Mouse (Mus musculus): ENCODE measurements around the gene Ccdc142. TPM values are rescaled to one million over a fixed set of nuclear protein-coding genes. Genes with fewer than 3 reads are reported as not detected.
A peak's percentile ranks its signal among the peaks of the same experiment; 100 is the strongest.

The Ccdc142 gene
- polyA plus RNA-seq, 2 experiments = 0.23 to 1.1 TPM

DNA sequence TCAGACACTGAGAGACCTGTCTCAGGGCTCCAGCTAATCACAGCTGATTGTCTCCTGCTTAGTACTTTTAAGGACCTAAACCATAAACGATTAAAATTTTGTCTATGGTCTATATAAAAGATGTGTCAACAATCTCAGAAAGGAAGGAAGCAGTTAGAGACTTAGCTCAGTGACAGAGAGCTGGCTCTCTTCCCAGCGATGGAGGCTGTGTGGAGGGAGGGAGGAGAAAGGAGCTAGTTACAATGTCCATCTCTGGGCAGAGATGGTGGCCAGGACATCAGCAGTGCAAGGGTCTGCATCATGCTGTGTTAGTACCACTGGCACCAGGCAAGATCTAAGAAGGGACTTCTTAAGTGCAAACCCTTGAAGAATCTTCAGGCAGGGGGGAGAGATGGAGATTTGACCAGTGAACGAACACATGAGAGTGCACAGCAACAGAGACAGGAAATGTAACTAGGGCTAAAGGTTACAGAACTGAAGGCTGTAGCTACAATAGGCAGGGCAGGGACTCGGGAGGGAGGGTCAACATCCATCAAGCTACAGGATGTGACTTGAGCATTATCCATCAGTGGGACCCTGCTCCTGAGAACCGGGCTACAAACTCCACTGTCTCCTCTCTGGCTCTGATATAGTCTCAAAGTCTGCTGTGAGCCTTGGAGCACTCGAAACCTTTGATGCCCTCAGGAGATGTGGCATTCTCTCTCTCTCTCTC is 8.8 kb upstream of the Ccdc142 start:
- H3K27me3 ChIP-seq (ENCODE audit: control insufficient read depth, insufficient read depth, low read length) = peaks cover 24% of the 10 kb centered on the region
- TF ChIP-seq CTCF (IDR thresholded peaks at IDR 0.05; ENCODE audit: low read depth) = no peak
- no peak for TF ChIP-seq EP300 (IDR thresholded peaks at IDR 0.05; ENCODE audit: low read depth)
- no peak for DNase-seq (ENCODE audit: low read depth in 3 of 3, low spot score in 3 of 3)
- no peak overlapping the region for H3K4me3 ChIP-seq (ENCODE audit: insufficient read depth in 1 of 2, low read depth in 2 of 2, low read length in 2 of 2)
- H3K27ac ChIP-seq = no peak overlapping the region
- no peaks in the 10 kb centered on the region for H3K36me3 ChIP-seq (replicated peaks; ENCODE audit: control insufficient read depth, insufficient read depth, low read depth)
- WGBS (ENCODE audit: insufficient replicate concordance) = 13% methylated on average over 6 of the region's 6 CpGs
- H3K4me1 ChIP-seq (replicated peaks; ENCODE audit: control insufficient read depth in 2 of 2, insufficient read depth in 2 of 2, low read length in 1 of 2) = no peaks in the 10 kb centered on the region; a peak in 1 of 4 replicates
- no peak overlapping the region for H3K9ac ChIP-seq (replicated peaks)
- no peaks in the 10 kb centered on the region; the same call in 1 of the 2 replicates for H3K9me3 ChIP-seq (ENCODE audit: control insufficient read depth, low read length)
- ATAC-seq (ENCODE audit: insufficient read depth) = no peak
- no peak overlapping the region for H3K4me2 ChIP-seq (ENCODE audit: low read depth)

DNA sequence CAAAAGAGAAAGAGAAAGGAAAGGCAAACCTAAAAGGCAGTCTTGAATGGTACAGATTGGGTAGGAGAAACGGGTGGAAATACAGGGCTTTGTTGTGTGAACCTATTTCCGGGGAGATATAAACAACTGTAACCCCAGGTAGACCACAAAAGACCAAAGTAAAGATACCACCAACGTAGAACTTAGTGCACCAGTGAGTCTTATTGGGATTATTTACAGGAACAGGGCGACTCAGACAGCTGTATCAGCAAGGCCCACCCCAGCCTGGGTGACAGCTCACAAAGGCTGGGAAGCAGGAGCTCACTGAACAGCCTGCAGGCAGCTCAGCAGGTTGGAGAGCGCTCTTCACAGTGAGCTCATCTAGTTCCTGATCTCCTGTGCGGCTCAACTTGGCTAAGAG is 5.4 kb upstream of the Ccdc142 start:
- Histone ChIP-seq H3K9ac (replicated peaks) (no peak overlapping the region), H3K4me3 (ENCODE audit: insufficient read depth in 1 of 2, low read depth in 2 of 2, low read length in 2 of 2) (no peak overlapping the region), H3K27ac (no peak overlapping the region), H3K9me3 (ENCODE audit: control insufficient read depth, low read length) (no peaks in the 10 kb centered on the region; the same call in 1 of the 2 replicates), H3K4me1 (replicated peaks; ENCODE audit: control insufficient read depth in 2 of 2, insufficient read depth in 2 of 2, low read length in 1 of 2) (no peaks in the 10 kb centered on the region; a peak in 2 of 4 replicates), H3K4me2 (ENCODE audit: low read depth) (no peak overlapping the region), H3K27me3 (ENCODE audit: control insufficient read depth, insufficient read depth, low read length) (peaks cover 3% of the 10 kb centered on the region; the same call in 1 of the 2 replicates), H3K36me3 (replicated peaks; ENCODE audit: control insufficient read depth, insufficient read depth, low read depth) (no peaks in the 10 kb centered on the region)
- no peak for TF ChIP-seq CTCF (IDR thresholded peaks at IDR 0.05; ENCODE audit: low read depth)
- no peak for TF ChIP-seq EP300 (IDR thresholded peaks at IDR 0.05; ENCODE audit: low read depth)
- 38% methylated on average over 6 of the region's 6 CpGs for WGBS (ENCODE audit: insufficient replicate concordance)
- ATAC-seq (ENCODE audit: insufficient read depth) (no peak), DNase-seq (ENCODE audit: low read depth in 3 of 3, low spot score in 3 of 3) (no peak)

GRCm38 (mm10) chr6:83098411-83098810 is 3.0 kb upstream of the Ccdc142 start:
- ATAC-seq (ENCODE audit: insufficient read depth) = no peak
- Histone ChIP-seq H3K4me1 (replicated peaks; ENCODE audit: control insufficient read depth in 2 of 2, insufficient read depth in 2 of 2, low read length in 1 of 2) (peaks cover 8% of the 10 kb centered on the region in 2 experiments), H3K4me2 (ENCODE audit: low read depth) (no peak overlapping the region), H3K36me3 (replicated peaks; ENCODE audit: control insufficient read depth, insufficient read depth, low read depth) (no peaks in the 10 kb centered on the region), H3K4me3 (ENCODE audit: insufficient read depth in 1 of 2, low read depth in 2 of 2, low read length in 2 of 2) (no peak overlapping the region), H3K27me3 (ENCODE audit: control insufficient read depth, insufficient read depth, low read length) (no peaks in the 10 kb centered on the region), H3K9me3 (ENCODE audit: control insufficient read depth, low read length) (no peaks in the 10 kb centered on the region; the same call in 1 of the 2 replicates), H3K27ac (no peak overlapping the region), H3K9ac (replicated peaks) (no peak overlapping the region)
- TF ChIP-seq EP300 (IDR thresholded peaks at IDR 0.05; ENCODE audit: low read depth) = no peak
- no peak for TF ChIP-seq CTCF (IDR thresholded peaks at IDR 0.05; ENCODE audit: low read depth)
- no peak for DNase-seq (ENCODE audit: low read depth in 3 of 3, low spot score in 3 of 3)
- WGBS (ENCODE audit: insufficient replicate concordance) = 65% methylated on average over 2 of the region's 2 CpGs

- Histone ChIP-seq H3K4me2 (ENCODE audit: low read depth) (peak overlapping the region; percentile 93), H3K27ac (peak overlapping the region; percentile 60), H3K36me3 (replicated peaks; ENCODE audit: control insufficient read depth, insufficient read depth, low read depth) (no peaks in the 10 kb centered on the region), H3K4me3 (ENCODE audit: insufficient read depth in 1 of 2, low read depth in 2 of 2, low read length in 2 of 2) (peak overlapping the region; percentile 63 to 81), H3K4me1 (replicated peaks; ENCODE audit: control insufficient read depth in 2 of 2, insufficient read depth in 2 of 2, low read length in 1 of 2) (peaks cover 8% of the 10 kb centered on the region in 2 experiments), H3K9me3 (ENCODE audit: control insufficient read depth, low read length) (no peaks in the 10 kb centered on the region), H3K27me3 (ENCODE audit: control insufficient read depth, insufficient read depth, low read length) (no peaks in the 10 kb centered on the region), H3K9ac (replicated peaks) (peak overlapping the region; percentile 86)
- under 1% methylated on average over 74 of the region's 74 CpGs for WGBS (ENCODE audit: insufficient replicate concordance)
- TF ChIP-seq CTCF (IDR thresholded peaks at IDR 0.05; ENCODE audit: low read depth) = peak; percentile 59
- no peak for TF ChIP-seq EP300 (IDR thresholded peaks at IDR 0.05; ENCODE audit: low read depth)
- peak; percentile 80 for ATAC-seq (ENCODE audit: insufficient read depth)
- peak in 2 of 3 experiments; percentile 55 to 62 for DNase-seq (ENCODE audit: low read depth in 3 of 3, low spot score in 3 of 3)
These were observed 521 bp downstream of the Ccdc142 start for GRCm38 (mm10) chr6:83101688-83102556.
